Mouse (Mus musculus) fat pad, adult 2 months (tissue): ENCODE data around the gene Slc4a4.
"Not testable (repeated sequence)": the region's sequence is repeated elsewhere in the genome, so short reads cannot be mapped to it uniquely, and the experiment has no call there.

ENCODE experiments used
- DNase-seq: peaks from one replicate; pipeline ENCODE4 v3.0.0-alpha.2; 2011; ENCODE audit warnings: low read depth, low spot score; ENCODE audit errors: extremely low read depth

Gene Slc4a4

DNA sequence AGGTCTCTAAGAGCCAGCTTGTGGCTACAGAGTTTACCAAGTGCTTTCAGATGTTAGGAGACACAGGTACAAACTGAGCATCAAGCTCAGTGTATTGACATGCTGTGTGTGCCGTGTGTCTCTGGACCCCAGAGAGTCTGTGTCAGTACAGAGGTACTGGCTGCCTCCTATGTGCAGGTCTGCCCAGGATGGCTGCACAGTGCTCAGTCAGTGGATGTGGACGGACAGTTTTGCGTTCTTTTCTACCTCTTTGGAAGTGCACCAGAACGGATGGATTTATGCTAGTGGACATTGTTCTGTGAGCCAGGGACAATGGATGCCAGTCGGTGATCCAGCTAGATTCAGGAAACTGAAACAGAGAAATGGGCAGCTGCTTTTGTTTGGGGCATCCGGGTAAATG lies 72.8 kb downstream of the Slc4a4 start:
- no peak for DNase-seq

DNA sequence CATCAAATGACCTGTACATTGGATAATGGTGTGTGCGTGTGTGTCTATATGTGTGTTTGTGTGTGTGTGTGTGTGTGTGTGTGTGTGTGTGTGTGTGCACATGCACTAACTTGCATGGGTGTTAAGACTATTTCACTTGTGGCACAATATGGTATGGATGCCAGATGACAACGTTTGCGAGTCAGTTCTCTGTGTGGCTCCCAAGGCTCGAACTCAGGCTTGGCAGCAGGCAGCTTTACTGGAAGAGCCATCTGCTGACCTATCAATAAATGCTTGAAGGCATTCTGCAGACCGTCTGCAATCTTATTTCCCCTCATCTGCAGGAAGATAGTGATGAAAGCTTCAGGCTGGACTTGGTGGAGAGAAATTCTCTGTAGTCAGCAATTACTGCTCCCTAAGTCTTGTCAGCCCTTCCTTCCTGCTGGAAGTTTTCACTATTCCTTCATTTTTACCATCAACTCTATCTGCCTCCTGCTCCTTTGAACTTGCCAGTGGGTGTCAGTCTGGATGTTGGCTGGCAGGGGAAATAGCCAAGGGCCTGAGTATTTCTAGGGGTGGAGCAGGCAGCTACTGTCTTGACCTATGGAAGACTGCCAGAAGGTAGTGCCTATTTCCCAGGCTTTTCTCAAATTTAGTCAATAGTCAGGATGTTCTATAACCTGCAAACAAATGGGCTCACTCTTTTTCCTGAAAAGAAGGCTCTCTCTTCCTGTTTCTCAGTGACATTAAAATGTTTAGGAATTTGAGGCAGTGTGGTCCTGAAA lies 73.9 kb downstream of the Slc4a4 start:
- no peak for DNase-seq

DNA sequence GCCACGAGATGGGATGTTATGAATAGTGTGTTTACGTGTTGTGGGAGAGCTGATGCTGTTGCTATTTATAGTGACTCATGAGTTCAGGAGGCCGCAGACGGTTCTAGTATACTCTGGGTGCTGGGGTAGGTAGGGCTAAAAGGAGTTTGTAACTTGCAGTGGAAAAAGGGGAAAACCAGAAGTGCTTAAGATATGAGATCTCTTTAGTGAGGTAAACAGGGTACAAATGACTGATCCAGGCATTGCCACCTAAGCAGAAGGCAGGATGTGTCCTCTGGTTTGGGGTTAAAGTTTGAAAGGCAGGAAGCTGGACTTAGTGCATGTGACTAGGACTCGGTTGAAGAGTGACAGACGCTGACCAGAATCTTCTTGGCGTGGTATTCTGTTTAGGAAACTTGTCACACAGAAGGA lies 74.7 kb downstream of the Slc4a4 start:
- no peak for DNase-seq

DNA sequence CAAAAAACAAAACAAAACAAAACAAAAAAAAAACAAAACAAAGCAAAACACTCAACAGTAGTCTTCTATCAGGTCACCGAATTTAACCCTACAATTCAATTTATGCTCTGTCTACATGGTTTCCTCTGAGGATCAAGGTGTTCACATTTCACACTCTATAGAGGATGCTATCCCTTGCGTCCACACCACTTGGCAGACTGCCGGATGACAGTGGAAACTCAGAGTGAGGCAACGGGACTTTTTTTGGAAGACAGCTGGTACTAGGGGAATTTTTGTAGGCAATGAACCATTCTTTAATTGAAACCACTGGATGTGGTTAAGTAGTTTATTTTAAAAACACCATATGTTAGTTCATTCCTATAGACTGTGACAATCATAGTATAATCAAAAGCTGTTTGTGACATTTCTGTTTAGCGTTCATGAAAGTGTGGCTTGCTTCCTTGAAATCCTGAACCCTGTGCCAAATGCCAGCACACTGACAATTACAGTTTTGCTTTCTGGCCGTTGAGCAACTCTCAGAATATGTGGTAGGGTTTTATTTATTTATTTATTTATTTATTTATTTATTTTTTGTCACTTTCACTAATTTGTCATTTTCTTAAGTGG lies 78.2 kb downstream of the Slc4a4 start:
- DNase-seq: no peak

DNA sequence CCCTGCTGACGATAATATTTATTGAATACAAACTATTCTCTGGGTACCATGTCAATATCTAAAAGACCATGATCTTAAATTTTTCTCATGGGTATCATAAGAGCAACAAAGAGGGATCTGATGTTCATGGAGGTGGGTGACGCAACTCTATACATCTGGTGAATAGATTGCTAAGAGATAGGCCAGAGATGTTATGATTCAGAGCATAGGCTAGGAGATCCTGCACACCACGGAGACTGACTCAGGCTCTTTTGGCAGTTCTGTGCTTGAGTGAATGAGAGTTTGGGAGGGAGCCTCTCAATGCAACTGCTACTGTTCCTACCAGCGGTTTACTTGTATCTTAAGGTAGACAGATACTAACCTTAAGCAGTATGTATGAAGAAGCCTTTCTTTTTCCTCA lies 79.9 kb downstream of the Slc4a4 start:
- no peak for DNase-seq

DNA sequence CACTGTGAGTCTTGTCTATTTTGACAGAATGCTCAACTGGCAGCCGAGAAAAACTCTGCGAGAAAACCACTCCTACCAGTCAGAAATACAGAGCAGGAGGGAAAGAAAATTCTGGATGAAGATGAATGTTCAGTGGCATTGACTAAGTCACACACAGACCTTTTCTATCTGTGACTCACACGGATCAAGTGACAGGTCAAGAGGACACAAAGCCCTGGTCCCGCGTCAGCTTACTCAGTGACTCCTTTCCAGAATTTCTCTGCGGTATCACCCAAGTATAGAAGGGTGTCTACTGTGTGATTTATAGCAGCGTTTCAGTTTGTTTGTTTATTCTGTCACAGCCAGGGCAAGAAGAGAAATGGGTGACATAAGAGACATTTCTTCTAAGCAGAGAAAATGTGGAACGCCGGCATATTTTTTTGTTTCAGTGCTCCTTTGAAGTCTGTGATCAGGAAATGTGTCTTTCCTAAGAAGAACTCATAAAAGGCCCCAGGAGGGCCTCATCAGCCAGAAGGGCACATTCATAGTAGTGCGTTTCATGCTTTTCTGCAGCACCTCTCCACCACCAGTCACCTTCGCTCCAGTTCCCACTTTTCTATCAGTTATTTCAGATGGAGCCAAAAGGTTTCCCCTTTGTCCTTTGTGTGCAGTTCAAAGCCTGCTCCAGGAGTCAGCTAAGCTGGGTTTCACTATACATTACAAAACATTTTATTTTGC lies 82.5 kb downstream of the Slc4a4 start:
- DNase-seq: no peak

DNA sequence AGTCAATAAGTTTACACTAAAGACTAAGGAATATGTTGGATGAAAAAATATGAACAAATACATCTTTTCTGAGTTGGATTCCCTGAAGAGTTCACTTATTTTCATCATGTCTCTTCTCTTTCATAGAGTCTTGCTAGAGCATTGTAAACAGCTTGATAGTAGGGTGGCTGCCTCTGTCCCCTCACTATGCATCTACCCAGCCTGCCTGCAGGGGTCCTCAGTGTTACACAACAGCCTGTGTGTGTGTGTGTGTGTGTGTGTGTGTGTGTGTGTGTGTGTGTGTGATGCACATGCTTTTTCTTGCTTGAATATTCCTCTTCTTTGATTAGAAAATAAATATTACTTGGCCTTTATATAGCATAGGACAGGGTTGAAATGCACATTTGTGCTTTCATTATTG lies 84.9 kb downstream of the Slc4a4 start:
- DNase-seq: no peak

DNA sequence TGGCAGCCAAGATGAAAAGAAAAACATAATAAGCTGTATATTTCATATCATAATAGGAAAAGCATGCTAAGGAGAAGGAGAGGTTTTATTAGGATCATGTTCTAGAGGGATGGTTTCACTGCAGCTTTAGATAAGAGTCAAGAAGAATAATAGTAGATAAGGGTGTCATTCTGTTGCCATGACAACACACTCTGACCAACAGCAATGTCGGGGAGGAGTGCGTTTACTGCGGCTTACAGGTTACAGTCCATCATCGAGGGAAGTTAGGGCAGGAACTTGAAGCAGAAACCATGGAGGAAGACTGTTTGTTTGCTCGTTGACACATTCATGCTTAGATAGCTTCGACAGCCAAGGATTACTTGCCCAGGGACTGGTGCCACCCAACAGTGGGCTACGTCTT lies 85.7 kb downstream of the Slc4a4 start:
- DNase-seq: no peak

DNA sequence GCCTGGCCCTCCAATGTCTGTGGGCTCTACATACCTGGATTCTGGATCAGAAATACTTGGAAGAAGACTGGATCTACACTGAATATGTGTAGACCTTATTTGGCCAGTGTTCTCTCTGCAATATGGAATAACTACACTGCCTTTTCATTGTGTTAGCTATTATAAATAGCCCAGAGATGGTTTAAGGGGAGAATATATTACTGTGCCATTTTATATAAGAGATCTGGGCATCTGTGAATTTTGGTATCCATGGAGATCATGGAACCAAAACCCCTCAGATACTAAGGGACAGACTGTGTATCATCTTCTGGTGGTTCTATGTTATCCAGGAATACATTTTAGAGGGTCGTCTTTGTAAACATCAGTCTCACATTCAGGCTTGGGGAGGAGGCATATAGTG lies 86.5 kb downstream of the Slc4a4 start:
- no peak for DNase-seq

DNA sequence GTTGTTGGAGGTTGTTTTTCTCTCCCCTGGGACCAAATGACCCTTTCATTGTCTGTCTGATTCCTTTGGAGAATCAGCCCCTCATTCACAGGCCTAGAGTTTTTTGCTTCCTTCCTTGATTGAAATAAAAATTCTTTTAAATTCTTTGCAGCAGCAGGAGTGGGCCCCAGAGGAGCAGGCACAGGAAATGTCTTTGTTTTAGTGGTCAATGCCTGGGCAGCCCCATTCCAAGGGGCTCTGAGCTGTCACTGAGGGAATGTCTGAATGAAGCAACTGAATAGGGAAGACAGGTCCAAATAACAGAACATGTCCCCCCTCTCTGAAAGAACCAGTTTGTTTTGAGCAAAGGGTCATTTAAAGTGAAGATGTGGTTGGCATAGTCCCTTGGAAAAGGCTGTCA lies 89.1 kb downstream of the Slc4a4 start:
- no peak for DNase-seq

DNA sequence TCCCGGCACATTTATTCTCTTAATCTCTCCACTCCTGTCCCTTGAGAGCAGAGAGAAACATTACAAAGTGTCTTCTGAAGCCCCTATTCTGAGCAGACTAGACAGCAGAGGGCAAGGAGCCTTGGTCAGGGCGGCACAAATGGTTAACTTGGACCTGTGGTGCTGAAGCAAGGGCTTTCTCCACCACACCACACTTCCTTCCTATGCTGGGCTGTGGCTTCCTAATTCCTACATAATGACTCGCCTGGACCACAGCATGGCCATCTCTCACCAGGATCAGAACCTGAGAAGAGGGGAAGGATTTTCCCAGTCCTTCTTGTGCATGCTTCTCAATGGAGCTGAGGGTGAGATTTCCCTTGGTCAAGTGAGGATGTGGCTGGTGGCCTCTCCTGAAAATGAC lies 89.8 kb downstream of the Slc4a4 start:
- DNase-seq: no peak

DNA sequence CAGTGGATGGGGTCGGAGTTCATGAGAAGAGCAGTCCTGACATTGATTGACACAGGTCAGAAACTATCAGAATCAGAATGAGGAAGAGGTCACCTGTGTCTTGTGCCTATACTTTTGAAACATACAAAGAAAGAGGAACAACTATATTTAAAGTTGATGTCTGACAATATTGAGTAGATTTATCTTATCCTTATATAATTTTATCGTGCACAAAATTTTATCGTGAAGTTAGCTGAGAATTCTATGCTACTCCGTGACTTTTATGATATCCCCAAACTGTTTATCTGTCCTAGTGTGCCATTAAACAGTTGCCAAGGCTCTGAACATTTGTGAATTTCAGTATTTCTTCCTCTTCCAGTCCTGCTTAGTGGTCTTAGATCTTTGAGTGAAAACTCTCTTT lies 94.1 kb downstream of the Slc4a4 start:
- DNase-seq: no peak

DNA sequence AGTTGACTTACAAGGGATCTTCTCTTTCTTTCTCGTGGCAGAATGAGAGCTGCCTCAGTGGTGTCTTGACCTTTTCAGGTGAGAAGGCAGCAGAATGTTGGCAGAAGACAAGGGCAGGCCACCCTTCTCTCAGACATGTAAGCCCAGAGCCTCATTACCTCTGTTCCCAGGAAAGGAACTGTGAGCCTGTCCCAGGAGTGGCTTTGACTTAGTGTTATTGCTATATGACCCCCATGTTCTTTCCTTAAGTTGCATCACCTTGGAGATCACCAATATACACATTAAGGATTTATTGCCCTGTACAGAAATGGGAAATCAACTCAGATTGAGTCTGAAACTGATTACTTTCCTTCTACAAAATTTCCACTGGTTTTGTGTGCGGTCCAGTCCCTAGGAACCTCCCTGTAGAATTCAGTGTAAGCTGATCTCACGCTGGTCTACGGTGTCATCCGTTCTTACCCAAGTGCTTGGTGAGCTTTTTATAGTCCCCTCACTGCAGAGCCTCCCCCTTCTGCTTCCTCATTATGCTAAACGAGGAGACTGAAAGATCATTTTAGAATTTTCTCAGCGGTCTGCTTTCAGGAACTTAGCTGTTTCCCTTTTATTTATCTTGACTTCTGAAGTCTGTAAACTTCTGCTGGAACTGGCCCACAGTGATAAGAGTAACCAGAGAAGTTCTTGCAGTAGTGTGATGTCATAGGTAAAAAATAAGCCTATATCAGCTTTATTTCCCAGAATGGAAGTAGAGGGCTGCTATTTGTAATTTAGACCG lies 94.8 kb downstream of the Slc4a4 start:
- no peak for DNase-seq

DNA sequence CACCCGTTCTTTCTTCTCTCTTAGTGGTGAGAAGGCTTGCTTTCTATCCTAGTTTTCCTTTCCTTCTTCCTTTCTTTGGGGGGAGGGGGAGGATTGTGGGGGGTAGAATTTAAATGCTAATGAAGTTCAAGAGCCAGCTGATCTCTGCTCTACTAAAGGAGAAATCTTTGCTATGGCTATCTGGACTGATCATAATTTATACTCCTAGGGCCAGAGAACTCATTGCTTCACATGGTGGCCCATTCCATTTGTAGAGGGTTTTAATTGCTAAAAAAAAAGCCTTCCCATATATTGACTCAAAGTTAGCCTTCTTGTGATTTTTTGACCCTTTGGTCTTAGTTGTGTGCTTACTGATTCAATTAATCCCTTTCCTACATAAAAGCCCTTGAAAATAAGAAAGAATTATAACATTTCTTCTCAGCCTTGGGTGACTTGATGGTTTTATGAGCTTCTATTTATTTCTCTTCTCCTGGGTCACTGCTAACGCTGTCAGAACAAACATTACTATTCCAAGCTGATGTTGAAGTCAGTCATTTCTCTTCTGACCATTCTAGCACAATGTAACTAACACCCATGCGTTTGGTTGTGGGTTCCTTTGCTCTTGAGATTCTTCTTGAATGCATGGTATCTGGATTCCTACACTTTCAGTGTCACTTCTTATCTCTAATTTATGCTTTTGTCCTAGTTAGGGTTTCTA lies 95.6 kb downstream of the Slc4a4 start:
- DNase-seq: no peak

DNA sequence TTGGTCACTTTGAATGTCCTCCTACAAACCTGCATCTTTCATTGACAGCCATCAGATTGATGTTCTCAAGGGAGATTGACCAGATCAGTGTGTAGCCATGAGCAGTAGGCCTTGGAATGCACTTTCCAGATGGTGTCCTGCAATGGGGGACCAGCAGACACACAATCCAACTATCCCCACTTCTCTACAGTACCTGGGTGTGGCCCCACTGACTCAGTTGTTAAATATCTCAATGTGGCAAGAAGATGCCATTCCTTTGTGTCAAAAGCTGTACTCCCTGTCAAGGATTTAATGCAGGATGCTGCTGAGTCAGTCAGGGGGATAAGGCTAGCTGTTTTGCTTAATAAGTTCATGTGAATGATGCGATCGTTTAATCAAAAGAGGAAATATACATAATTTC lies 96.6 kb downstream of the Slc4a4 start:
- no peak for DNase-seq

DNA sequence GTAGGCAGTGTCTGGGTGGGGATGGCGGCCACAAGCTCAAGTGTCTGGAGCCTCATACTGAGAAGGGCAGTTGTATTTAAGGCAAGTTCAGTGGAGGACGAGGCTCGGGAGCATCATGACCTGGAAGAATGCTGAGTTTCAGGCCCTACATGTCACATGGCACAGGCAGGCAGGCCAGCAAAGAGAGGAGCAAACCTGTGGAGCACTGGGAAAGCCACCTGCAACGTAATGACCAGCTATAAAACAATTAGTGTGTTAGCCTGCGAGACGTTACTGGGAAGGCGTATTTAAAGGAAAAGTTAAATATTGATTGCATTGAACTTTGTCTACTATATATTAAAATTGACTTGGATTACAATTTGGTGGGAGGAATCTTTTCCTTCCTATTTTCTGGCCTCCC lies 97.0 kb downstream of the Slc4a4 start:
- no peak for DNase-seq

DNA sequence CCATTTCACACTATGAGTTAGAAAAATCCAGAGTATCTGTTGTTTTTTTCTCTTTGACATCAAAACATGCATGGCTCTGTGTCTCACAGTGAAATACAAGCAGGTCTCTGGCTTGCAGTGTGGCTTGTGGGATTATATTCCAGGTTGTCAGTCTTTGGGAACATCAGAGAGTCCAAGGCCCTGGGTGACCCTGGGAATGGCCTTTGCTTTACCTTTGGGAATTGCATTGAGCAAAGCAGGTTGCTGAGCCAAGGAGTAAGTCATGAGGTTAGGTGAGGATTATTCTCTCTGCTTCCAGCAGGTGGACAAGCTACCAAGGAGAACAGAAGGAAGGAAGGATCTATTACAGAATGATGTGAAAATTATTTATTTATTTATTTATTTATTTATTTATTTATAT lies 102.4 kb downstream of the Slc4a4 start:
- DNase-seq: no peak

DNA sequence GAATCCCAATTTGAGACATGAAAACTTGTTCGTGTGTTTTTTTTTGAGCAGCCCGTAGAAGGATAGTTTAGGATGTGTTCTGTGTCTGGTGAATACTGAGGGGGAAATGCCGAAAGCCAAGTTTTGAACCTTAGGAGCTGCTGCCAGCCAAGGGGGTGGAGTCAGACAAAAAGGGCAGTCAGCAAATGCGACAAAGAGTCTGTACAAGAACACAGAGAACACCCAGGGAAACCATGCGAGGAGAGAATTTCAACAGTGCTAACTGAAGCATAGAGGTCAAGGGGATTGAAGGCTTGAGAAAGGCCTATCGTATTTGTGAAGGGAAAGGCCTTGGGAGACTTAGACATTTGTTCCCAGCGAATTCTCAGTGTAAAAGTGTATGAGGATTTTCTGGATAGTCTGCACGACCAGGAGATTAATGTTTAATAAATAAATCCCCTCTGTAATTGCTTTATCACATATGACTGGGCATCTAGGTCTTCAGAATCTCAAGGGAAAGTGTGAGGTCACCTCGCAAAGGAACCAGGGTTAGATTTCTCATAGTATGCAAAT lies 103.7 kb downstream of the Slc4a4 start:
- no peak for DNase-seq

DNA sequence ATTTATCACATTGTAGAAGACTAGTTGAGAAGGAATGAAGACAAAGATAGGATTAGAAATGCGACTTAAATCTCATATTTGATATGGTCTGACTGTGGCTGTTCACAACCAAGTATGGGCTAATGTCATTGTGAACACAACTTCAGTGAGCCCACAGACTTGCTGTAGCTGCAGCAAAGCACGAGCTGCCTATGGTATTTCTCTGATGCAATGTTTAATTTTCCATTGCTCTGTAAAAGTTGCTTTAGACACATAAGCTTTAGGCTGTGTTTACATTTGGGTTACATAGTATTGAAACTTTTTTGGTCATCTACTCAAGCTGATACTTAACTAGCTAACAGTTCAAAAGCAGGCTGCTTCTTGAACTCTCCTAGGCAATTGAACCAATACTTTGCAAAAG lies 104.7 kb downstream of the Slc4a4 start:
- not testable (repeated sequence) for DNase-seq

DNA sequence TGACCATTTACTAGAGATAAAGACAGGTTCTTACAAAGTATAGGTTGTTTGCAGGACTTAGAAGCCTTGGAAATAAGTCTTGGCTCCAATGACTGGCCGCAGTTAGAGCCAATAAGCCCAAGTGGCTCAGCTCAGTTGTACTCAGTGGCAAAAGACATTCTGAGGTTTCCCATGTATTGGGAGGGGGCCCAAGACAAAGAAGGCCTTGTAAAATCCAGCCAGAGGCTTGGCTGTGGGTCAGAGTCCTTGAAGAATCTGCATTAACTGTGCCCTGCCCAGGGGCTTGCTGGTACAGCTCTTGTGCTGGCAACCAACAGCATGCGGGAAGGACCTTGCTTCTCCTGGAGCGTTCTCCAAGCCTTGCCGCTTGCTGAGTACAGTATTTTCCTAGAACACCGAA lies 107.9 kb downstream of the Slc4a4 start:
- no peak for DNase-seq

DNA sequence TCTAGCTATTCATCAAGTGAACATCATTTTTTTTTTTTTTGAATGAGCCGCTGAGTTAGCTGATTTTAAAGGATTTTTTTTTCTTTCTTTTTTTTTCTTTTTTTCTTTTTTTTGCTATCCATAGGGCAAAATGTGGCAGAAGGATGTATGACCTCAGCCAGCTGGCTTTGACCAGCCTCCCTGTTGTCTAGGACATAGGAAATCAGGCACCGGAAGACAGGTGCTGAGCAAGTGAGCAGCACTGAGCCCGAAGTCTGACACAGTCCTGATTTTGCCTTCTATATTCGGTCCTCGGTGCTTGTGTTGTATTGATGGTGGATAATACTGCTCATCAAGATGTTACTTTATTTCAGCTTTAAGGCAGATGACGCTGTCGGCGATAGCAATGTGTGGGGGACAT lies 109.6 kb downstream of the Slc4a4 start:
- DNase-seq: no peak
